Mouse (Mus musculus): ENCODE data around the gene Abca2. TPM values are rescaled to one million over a fixed set of nuclear protein-coding genes. Genes with fewer than 3 reads are reported as not detected.

Gene Abca2
- polyA plus RNA-seq, 1 experiment from 2014 or later: 11.6 TPM

DNA sequence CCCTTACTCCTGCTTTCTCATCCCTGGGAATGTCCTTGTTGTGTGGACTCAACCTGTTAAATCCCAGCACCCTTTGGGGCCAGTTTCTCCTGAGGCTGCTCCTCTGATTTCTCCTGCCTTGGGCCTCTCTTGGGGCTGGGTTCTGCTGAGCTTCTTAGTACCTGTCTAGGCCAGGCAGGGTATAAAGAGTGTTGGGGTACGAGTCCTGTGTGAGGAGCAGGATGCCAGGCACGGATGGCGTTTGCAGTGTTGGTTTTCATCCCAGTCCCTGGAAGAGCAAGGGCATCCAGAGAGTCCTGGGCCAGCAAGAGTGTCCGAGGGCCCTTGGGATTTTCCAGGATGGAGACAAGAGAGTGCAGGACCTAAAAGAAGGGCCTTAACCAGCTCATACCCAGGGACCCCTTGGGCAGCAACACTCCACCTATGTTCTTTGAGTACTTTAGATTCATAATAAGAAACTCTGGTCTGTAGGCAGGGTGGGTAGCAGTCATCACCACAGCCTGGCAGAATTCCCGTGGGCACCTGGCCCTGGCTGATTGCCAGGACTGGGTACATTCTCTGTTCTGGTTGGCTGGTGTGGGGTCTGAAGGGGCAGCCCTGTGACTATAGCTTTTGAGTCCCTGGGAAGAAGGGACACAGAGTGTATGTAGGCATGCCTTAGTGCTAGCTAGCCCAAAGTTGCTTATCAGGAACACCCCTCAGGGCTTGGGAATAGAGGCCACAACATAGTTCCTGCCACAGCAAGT lies 1.1 kb downstream of the Abca2 start:
- peak overlapping the region; percentile 83 for H3K4me3 ChIP-seq
- peaks cover 8% of the 10 kb centered on the region; the same call in 1 of the 2 replicates for H3K36me3 ChIP-seq
- peaks cover 31% of the 10 kb centered on the region for H3K4me1 ChIP-seq
- no peak for ATAC-seq (replicated peaks)
- peak overlapping the region; percentile 76 for H3K4me2 ChIP-seq (replicated peaks)
- 63% methylated on average over 5 of the region's 5 CpGs for WGBS
- H3K27me3 ChIP-seq: peaks cover 2% of the 10 kb centered on the region; the same call in 1 of the 2 replicates
- no peaks in the 10 kb centered on the region for H3K9me3 ChIP-seq
- no peak overlapping the region for H3K27ac ChIP-seq (replicated peaks)
- peak overlapping the region; percentile 73 for H3K9ac ChIP-seq (replicated peaks)

DNA sequence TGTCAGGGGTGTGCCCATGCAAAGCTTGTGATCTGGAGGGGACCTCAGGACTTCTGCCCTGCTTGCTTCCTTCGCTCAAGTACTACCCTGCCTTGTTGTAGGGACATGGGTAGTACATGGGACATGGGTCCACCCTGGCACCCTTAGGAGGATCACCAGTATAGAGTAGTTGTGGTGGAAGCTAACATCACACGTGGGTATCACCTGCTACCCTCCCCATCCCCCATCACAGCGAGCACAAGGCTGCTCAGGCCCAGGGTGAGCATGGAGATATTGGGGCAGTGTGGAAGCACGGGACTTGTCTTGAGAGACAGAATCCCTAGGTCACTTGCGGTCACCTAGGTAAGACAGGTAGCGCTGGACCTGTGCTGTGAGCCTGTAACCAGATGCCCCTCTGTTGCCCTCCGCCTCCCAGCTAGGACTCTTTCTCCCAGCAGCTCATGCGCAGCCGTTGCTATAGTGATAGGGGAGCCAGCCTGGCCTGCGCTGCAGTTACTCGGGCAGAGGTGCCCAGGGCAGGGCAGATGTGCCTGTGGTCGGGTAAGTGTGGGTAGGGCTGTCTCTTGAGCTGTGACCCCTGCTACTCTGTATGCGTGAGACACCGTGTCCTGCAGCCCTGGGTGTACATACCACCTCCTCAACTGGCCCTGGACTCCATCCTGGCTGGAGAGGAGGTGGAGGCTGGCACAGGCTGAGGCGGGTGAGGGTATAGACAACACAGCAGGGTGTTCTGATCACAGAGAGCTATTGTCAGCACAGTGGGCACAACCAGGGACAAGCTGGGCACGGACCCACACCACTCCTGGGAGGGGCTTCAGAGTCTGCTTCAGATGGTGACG lies 2.1 kb downstream of the Abca2 start:
- 59% methylated on average over 17 of the region's 17 CpGs for WGBS
- peaks cover 31% of the 10 kb centered on the region for H3K4me1 ChIP-seq
- ATAC-seq (replicated peaks): no peak
- no peak overlapping the region for H3K27ac ChIP-seq (replicated peaks)
- no peak overlapping the region for H3K4me3 ChIP-seq
- peaks cover 16% of the 10 kb centered on the region for H3K36me3 ChIP-seq
- peaks cover 2% of the 10 kb centered on the region; the same call in 1 of the 2 replicates for H3K27me3 ChIP-seq
- H3K4me2 ChIP-seq (replicated peaks): no peak overlapping the region
- H3K9ac ChIP-seq (replicated peaks): no peak overlapping the region
- H3K9me3 ChIP-seq: no peaks in the 10 kb centered on the region

DNA sequence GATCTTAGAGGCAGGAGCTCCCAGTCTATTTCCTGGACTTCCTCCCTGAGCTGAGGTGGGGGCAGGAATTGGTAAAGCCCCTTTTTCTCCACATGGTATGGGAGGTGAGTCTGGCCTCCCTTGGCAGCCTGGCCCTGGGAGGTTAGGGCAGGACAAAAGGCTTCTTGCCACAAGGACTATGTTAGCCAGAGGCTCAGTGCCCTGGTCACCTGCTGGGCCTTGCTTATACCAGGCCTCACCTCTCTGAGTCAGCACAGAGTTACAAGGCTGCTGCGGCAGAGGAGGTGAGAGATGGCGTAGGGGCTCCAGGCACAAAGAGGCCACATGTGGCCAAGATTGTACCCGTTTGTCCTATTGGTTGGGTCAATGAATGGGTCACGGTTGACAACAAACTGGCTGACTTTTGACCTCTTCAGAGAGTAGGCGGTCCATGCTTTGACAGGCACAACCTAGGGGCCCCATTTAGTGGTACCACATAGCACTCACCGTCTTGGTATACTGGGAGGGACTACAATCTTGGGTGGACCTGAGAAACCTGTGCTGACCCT lies 2.9 kb downstream of the Abca2 start:
- Histone ChIP-seq H3K9ac (replicated peaks) (no peak overlapping the region), H3K27ac (replicated peaks) (no peak overlapping the region), H3K27me3 (peaks cover 2% of the 10 kb centered on the region; the same call in 1 of the 2 replicates), H3K9me3 (no peaks in the 10 kb centered on the region), H3K4me2 (replicated peaks) (no peak overlapping the region), H3K4me1 (peaks cover 31% of the 10 kb centered on the region), H3K36me3 (peaks cover 17% of the 10 kb centered on the region), H3K4me3 (no peak overlapping the region)
- 75% methylated on average over 6 of the region's 6 CpGs for whole genome bisulfite sequencing
- ATAC-seq (replicated peaks): no peak

DNA sequence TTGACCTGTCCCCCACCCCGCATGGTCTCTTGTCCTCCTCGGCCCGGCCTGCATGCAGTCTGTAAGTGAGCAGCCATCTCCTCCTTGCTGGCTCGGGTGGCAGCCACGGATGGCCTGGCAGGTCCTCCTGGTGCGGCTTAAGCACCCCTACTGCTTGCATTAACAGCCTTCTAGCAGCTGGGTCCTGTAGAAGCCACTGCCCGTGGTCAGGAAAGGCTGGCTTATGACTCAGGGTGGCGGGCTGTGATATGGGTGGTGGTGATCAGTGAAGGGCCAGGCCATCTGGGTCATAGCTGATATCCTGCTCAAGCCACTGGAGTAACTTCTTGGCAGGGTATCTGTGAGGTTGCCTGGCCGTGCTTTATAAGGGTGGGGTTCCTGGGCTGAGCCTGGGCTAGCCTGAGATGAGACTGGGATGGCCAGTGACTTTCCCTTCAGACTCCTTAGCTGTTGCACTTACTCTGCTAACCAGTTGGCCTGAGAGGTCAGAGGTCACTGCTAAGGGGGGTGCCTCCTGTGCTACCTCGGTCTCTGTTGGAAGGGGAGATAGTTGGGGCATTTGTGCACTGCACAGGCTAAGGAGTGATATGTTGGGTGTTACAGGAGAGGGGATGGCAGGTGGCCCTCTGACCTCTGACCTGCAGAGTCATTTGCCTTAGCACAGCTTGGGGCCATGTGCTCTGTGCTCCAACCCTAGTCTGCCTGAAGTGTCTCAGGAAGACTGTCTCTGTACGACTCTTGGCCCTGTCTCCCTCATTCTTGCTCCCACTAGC lies 4.0 kb downstream of the Abca2 start:
- no peak overlapping the region for H3K27ac ChIP-seq (replicated peaks)
- WGBS: 88% methylated on average over 11 of the region's 11 CpGs
- no peak overlapping the region for H3K9ac ChIP-seq (replicated peaks)
- H3K4me2 ChIP-seq (replicated peaks): no peak overlapping the region
- no peak overlapping the region for H3K4me3 ChIP-seq
- peaks cover 31% of the 10 kb centered on the region for H3K4me1 ChIP-seq
- H3K9me3 ChIP-seq: no peaks in the 10 kb centered on the region
- H3K27me3 ChIP-seq: peaks cover 2% of the 10 kb centered on the region; the same call in 1 of the 2 replicates
- H3K36me3 ChIP-seq: peaks cover 23% of the 10 kb centered on the region
- ATAC-seq (replicated peaks): no peak

DNA sequence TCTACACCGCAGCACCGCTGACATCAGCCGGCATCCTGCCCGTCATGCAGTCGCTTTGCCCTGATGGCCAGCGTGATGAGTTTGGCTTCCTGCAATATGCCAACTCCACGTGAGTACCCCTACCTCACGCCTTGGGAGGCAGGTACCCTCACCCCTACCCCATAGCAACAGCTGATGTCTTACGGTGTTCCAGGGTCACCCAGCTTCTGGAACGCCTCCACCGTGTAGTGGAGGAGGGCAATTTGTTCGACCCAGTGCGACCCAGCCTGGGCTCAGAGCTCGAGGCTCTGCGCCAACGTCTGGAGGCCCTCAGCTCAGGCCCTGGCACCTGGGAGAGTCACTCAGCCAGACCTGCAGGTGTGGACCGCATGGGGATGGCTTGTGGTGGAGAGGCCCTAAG lies 4.6 kb downstream of the Abca2 start:
- H3K4me1 ChIP-seq: peaks cover 26% of the 10 kb centered on the region
- no peak overlapping the region for H3K9ac ChIP-seq (replicated peaks)
- H3K4me3 ChIP-seq: no peak overlapping the region
- no peak overlapping the region for H3K27ac ChIP-seq (replicated peaks)
- no peak for ATAC-seq (replicated peaks)
- peaks cover 29% of the 10 kb centered on the region for H3K36me3 ChIP-seq
- WGBS: 93% methylated on average over 17 of the region's 17 CpGs
- H3K4me2 ChIP-seq (replicated peaks): no peak overlapping the region
- peaks cover 2% of the 10 kb centered on the region; the same call in 1 of the 2 replicates for H3K27me3 ChIP-seq
- H3K9me3 ChIP-seq: no peaks in the 10 kb centered on the region

DNA sequence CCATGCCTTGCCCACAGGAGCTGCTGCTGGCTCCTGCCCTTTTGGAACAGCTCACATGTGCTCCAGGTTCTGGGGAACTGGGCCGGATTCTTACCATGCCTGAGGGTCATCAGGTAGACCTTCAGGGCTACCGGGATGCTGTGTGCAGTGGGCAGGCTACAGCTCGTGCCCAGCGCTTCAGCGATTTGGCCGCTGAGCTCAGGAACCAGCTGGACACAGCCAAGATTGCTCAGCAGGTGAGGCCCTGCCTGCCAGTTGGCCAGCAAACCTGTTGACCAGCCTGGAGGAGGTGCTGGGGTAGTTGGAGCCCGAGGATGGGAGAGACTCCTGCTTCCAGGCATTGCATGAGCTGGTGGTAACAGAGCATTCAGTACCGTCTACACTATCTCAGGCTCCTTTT lies 5.8 kb downstream of the Abca2 start:
- Histone ChIP-seq H3K9me3 (no peaks in the 10 kb centered on the region), H3K27ac (replicated peaks) (no peak overlapping the region), H3K4me1 (peaks cover 21% of the 10 kb centered on the region), H3K9ac (replicated peaks) (no peak overlapping the region), H3K27me3 (peaks cover 2% of the 10 kb centered on the region; the same call in 1 of the 2 replicates), H3K36me3 (peaks cover 41% of the 10 kb centered on the region), H3K4me2 (replicated peaks) (no peak overlapping the region), H3K4me3 (no peak overlapping the region)
- no peak for ATAC-seq (replicated peaks)
- WGBS: 91% methylated on average over 8 of the region's 8 CpGs

DNA sequence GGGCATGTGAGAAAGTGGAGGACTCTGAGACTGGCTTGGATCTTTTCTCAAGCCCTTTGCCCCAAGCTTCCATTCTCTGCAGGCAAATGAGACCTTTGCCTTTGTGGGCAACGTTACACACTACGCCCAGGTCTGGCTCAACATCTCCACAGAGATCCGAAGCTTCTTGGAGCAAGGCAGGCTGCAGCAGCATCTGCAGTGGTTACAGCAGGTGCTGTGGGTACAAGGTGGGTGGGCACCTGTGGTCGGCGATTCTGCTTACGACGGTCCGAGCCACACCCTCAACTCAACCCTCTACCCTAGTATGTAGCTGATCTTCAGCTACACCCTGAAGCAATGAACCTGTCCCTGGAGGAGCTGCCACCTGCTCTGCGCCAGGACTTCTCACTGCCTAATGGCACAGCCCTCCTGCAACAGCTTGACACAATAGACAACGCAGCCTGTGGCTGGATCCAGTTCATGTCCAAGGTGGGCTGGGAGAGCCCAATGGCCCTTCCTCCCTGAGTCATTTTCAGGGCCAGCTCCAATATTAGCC lies 7.8 kb downstream of the Abca2 start:
- H3K27me3 ChIP-seq: no peaks in the 10 kb centered on the region
- 93% methylated on average over 10 of the region's 10 CpGs for whole genome bisulfite sequencing
- no peak for ATAC-seq (replicated peaks)
- no peak overlapping the region for H3K4me3 ChIP-seq
- H3K36me3 ChIP-seq: peaks cover 50% of the 10 kb centered on the region
- H3K9me3 ChIP-seq: no peaks in the 10 kb centered on the region
- H3K4me2 ChIP-seq (replicated peaks): no peak overlapping the region
- peaks cover under 1% of the 10 kb centered on the region; the same call in 1 of the 2 replicates for H3K4me1 ChIP-seq
- H3K27ac ChIP-seq (replicated peaks): no peak overlapping the region
- no peak overlapping the region for H3K9ac ChIP-seq (replicated peaks)

DNA sequence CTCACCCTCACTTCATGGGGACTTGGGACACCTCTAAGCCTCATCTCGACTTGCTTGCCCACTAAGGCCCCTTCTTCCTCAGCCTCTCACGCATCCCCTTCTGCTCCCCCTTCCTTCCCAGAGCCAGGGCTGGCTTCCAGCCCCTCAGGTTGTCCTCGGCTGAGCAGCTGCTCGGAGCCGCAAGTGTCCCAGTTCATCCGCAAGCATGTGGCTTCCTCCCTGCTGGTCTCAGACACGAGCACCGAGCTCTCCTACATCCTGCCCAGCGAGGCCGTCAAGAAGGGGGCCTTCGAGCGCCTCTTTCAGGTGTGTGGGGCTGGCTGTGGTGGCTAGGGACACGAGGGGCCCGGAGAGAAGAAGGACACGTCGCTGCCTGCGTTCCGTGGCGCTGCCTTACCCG lies 12.6 kb downstream of the Abca2 start:
- H3K36me3 ChIP-seq: peaks cover 77% of the 10 kb centered on the region
- no peaks in the 10 kb centered on the region for H3K4me1 ChIP-seq
- H3K27me3 ChIP-seq: no peaks in the 10 kb centered on the region
- ATAC-seq (replicated peaks): no peak
- H3K27ac ChIP-seq (replicated peaks): no peak overlapping the region
- H3K4me3 ChIP-seq: no peak overlapping the region
- 89% methylated on average over 20 of the region's 20 CpGs for WGBS
- no peaks in the 10 kb centered on the region for H3K9me3 ChIP-seq
- no peak overlapping the region for H3K4me2 ChIP-seq (replicated peaks)
- no peak overlapping the region for H3K9ac ChIP-seq (replicated peaks)

DNA sequence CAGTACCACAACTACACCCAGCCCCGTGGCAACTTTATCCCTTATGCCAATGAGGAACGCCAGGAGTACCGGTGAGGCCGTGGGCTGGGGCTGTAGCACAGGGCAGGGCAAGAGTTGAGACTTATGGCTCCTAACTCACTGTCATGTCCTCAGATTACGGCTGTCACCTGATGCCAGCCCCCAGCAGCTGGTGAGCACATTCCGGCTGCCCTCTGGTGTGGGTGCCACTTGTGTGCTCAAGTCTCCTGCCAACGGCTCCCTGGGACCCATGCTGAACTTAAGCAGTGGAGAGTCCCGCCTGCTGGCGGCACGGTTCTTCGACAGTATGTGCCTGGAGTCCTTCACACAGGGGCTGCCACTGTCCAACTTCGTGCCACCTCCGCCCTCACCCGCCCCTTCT lies 14.2 kb downstream of the Abca2 start:
- WGBS: 91% methylated on average over 14 of the region's 14 CpGs
- Histone ChIP-seq H3K4me2 (replicated peaks) (no peak overlapping the region), H3K27me3 (no peaks in the 10 kb centered on the region), H3K36me3 (peaks cover 82% of the 10 kb centered on the region), H3K9me3 (no peaks in the 10 kb centered on the region), H3K9ac (replicated peaks) (no peak overlapping the region), H3K4me3 (no peak overlapping the region), H3K27ac (replicated peaks) (no peak overlapping the region), H3K4me1 (no peaks in the 10 kb centered on the region)
- ATAC-seq (replicated peaks): no peak

DNA sequence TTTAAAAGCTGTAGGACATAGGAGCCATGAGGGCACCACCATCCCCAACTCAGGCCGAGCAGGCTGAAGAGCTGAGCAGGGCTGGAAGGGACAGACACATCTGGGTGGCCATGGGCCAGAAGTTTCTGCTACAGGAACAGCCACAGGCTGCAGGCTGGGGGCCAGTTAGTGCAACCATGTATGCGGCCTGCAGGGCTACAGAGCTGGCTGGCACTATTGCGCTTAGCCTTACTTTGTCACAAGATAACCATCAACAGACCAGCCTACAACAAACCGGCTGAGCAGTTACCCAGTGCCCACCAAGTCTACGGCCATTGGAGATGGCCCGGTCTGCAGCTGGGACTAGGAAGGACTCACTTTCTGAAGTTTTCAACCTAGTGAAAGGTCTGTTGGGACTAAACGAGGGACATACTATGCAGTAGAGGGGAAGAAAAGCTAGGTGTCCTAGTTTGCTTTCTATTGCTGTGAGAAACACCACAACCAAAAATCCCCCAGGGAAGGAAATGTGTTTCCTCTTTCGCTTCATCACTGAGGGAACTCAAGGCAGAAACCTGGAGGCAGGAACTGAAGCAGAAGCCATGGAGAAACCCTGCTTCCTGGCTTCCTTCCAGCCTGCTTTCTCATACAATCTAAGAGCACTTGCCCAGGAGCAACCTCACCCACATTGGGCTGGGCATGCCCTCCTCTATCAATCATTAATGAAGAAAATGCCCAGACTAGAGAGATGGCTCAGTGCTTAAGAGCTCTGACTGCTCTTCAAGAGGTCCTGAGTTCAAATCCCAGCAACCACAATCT lies 22.5 kb downstream of the Abca2 start:
- no peak for ATAC-seq (replicated peaks)
- H3K9me3 ChIP-seq: no peaks in the 10 kb centered on the region
- no peak overlapping the region for H3K4me2 ChIP-seq (replicated peaks)
- no peak overlapping the region for H3K27ac ChIP-seq (replicated peaks)
- no peaks in the 10 kb centered on the region for H3K4me1 ChIP-seq
- no peak overlapping the region for H3K9ac ChIP-seq (replicated peaks)
- WGBS: 90% methylated on average over 8 of the region's 8 CpGs
- no peak overlapping the region for H3K4me3 ChIP-seq
- H3K36me3 ChIP-seq: peaks cover 21% of the 10 kb centered on the region; the same call in 1 of the 2 replicates
- no peaks in the 10 kb centered on the region for H3K27me3 ChIP-seq

DNA sequence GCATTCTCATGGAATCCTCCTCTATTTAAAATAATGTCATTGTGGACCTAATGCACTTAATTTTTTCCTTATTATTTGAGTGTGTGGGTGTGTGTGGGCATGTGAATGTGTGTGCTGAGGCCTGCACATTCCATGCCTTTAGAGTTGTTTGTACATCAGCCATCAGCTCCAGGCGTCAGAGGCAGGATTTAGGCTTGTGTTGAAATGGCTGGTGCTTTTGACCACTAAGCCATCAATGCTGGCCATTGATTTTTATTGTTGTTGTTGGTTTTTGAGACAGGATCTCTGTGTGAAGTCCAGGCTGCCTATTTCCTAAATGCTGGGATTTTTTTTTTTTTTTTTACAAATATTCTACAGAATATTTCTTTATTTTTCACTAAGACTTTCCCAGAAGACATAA lies 24.4 kb downstream of the Abca2 start:
- no peak overlapping the region for H3K27ac ChIP-seq (replicated peaks)
- no peak overlapping the region for H3K4me3 ChIP-seq
- no peak overlapping the region for H3K4me2 ChIP-seq (replicated peaks)
- no peaks in the 10 kb centered on the region for H3K27me3 ChIP-seq
- no peaks in the 10 kb centered on the region for H3K9me3 ChIP-seq
- H3K4me1 ChIP-seq: no peaks in the 10 kb centered on the region
- no peak for ATAC-seq (replicated peaks)
- H3K9ac ChIP-seq (replicated peaks): no peak overlapping the region
- H3K36me3 ChIP-seq: peaks cover 5% of the 10 kb centered on the region; the same call in 1 of the 2 replicates
- WGBS: 32% methylated on average over 1 of the region's 1 CpGs

All from forebrain, embryonic 15.5 days (tissue).